Mouse (Mus musculus) CD4-positive, CD25-positive, alpha-beta regulatory T cell, adult 2 months (primary cell): ENCODE measurements at regions not wholly inside any gene's neighbourhood (a gene's known extent, or its start where the extent isn't known, plus 50 kb on each side); places are given as distances from the start of the nearest gene placed in this dataset.

Source experiments
- DNase-seq: peaks from one replicate; pipeline ENCODE4 v3.0.0-alpha.2; 2012; ENCODE audit warnings: low read depth, low spot score

DNA sequence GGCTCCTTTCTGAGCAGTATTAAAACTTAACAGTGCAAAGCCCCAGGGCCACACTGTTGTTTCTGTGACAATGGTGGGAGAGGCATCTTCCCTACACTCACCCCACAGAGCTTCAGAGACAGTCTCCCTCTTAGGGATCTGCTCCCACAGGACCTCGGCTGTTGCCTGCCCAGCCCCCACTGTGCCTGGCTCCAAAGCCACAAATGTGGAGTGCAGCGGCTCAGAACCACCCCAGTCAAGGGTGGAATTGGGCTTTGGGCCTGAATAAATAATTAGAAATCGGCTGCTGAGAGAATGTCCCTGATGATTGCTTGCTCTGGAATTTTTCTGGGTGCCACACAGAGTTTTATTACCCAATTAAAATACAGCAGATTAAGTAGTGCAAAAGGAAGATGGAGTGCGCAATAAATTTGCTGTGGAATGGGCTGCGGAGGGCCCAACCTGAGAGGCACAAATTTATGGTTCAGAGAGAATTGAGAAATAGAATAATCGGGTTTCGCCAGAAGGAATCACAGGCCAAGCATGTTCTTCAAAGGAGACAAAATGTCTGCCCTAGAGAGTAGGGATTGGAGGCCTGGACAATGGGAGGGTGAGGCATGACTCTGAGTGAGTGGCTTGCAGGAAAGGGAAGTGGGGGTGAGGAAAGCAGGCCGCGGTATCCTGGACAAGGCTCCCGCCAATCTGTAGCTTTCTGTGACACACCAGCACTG is 56.4 kb downstream of the Cd24a start:
- DNase-seq = no peak

DNA sequence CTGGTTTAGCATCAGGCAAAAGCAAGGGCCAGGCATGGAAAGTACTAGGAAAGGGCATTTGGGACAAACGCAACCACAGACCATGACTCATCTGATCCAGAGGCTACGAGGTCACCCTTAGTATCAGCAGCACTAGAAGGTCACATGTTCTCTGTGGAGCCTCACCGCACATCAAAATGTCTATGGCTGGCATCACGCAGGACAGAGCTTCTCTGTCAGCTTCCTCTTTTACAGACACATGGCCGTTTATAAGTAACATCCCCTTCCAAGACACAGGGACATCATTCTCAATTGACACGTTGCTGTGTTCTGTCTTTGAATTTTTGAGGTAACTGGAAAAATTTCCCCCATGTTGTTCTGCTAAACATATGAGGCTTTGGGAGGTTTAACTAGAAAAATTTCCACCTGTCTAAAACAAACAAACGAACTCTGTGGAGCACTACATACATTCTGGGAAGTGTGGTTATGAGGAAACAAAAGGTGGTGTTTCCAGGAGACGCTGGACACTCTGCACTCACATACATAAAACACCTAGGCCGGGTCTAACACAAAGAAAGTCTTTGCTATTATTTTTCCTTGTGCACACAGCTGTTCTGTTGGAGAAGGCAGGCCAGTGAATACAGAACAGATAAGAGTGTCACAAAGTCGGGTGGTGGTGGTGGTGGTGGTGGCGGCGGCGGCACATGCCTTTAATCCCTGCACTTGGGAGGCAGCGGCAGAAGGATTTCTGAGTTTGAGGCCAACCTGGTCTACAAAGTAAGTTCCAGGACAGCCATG is 63.3 kb downstream of the Cd24a start:
- no peak for DNase-seq

DNA sequence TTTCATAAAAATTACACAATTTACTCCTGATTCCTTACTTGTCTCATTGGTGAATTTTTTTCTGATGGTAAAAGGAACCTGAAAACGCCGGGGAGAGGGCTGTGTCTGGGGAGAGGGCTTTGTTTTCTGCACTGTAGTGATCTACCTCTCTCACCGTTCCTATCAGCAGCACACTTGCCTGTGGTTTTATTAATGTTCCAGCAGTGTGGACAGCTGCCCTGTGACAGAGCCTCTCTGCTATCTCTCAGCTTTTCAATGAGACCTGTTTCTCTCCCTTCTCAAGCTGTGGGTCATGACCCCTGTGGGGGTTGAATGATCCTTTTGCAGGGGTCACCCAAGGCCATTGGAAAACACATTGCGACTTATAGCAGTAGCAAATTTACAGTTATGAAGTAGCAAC is 68.2 kb downstream of the Cd24a start:
- DNase-seq = no peak

DNA sequence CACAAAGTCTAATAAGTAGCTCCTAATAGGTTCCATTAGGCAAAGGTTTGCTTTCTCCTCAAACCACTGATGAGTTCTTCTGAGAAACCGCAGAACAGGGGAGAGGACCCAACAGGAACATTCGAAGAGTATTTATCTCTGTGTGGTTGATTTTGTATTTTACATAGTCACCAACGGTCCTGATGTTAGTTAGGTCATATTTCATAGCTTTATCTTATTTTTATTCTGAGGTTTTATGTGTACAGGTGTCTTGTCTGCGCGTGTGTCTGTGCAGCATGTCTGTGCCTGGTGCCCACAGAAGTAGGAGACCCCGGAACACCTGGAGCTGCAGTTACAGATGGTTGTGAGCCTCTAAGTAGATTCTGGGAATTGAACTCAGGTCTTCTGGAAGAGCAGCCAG is 68.9 kb downstream of the Cd24a start:
- DNase-seq = no peak

DNA sequence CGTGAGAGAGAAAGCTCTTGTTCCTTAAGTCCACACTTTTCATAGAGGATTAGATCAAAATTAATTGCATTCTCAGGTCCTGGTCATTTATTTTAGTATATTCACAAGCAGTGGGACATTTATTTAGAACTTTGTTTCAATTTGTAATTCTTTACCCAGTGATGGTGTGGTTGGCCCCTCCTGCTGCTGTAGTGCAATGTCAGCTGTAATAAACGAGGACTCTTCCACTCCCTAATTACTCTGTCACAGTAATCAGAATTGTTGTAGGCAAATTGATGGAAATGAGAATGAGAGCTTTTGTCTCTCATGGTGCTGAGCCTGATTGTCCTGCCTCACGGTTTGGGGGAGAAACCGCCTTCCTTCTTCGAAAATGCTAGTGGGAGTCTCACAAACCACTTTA is 70.1 kb downstream of the Cd24a start:
- DNase-seq = no peak

DNA sequence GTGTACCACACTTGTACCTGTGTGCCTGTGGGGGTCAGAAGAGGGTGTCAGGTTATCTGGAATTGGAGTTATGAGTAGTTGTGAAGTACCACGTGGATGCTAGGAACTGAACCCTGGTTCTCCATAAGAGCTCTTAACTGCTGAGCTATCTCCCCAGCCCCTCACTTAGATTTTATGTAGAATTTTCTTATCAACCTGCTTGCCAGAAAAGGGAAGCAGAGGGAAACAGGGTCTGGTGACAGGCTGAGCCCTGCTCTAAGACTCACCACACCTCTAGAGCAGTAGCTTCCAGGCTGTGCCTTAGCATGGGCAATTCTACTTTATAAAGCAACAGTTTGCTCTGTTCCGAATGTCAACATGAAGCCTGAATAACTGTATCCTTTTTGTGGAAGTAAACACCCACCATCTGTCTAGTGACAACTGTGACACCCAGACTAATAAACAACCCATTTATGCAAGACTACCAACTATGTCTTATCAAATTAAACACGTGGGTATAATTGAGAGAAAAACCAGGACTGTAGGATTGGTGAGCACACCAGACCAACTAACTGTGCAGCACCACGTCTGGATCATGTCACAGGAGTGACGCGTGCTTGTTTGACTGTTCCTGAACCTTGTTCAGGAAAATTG is 70.8 kb downstream of the Cd24a start:
- DNase-seq = no peak

DNA sequence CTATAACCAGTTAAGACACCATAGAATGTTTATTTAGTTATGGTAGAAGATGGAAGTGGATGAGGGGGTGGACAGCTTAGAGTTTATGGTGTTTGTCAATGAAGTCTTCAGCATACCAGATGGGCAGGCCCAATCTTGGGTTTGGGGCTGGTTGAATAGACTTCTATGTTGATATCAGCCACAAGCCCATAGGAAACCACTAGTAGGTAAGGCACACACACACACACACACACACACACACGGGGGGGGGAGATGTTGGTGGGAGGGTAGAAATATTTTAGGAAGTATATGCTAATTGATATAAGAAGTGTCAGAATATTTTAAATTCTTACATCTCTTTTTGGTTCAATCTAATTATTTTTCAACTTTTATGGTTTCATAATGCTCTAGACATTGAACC is 72.4 kb downstream of the Cd24a start:
- DNase-seq = no peak

DNA sequence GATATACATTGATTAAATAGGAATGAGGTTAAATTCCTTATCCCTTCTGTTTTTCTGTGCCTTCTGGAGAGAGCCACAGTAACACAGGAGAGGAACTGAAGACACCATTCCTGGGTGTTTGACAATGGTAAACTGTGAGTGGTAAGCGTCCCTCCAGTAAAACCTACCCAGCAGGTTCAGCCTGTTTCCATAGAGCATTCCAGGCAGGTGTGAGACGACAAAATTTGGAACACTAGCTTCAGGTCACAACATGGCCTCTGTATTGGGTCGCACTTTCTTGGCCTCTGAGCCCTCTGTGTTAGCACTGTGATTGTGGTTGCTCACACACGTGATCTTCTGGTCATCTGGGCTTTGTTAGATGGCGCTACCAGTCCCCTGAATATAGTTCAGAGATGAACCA is 73.4 kb downstream of the Cd24a start:
- DNase-seq = no peak

DNA sequence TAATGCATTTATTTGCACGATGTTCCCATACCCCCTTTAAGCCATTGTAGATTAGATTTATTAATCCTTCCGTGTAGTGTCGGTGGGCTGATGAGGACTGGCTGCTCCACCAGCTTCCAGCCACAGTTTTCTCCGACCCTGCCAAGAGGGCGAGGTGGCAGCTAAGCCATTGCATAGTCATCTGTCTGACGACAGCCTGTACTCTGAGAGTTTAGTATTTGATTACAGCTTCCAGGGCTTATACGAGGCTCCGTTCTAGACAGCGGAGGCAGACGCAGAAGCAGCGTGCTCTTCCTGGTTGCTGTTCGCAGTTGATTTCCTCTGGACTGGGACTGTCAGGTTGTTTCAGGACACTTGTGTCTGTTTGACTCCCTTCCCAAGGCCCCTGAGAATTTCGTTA is 73.8 kb downstream of the Cd24a start:
- DNase-seq = no peak

DNA sequence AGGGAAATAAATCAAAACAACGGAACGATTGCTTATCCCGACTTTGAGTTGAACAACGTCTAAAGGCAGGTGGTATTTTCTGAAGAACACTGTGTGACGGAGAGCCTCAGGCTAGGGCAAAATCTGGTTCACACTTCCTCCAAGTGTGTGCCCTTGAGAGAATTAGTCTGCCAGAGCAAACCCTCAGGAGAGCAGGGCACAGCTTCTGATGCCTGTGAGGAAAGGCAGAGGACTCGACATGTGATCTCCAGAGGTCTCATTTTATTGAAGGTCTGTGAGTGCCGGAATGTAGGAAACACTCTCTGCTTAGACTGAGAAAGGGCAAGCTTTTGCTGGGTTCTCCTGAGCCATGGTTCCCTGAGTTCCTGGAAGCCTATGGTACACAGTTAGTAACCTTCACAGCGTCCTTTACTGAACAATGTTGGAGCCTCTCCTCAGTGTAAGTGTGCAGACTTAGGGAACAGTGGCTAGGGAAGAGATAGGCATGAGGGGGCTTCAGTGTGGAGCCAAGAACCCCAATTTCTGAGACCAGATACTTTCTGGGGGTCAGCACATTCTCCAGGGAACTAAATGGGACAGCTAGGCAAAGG is 77.1 kb downstream of the Cd24a start:
- DNase-seq = no peak

DNA sequence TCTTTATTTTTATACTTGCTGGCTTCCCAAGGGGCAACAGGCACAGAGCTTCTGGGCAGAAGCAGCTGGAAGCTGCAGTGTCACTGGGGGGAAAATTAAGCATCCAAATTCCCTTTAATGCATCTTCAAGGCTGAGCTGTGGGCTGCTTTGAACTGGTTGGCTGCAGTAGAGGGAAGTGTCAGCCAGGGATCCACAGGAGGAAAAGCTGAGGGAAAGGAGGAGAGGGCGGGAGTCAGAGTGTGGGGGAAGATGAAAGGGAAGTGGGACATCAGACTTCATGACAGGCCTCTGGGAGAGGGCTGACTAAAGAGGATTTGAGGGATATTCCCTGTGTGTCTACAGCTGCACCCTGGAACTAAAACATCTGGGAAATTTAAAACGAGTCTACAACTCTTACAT is 77.6 kb downstream of the Cd24a start:
- DNase-seq = no peak

DNA sequence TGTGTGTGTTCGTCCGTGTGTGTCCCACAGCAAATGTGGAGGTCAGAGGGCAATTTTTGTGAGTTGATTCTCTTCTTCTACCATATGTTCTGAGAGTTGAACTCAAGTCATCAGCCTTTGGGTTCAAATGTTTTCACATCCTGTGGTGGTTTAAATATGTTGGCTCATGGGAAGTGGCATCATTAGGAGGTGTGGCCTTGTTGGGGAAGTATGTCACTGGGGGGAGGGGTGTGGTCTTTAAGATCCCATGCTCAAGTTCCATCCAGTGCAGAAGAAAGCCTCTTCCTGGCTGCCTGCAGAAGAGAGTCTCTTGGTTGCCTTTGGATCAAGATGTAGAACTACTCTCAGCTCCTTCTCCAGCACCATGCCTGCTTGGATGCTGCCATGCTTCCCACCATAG is 78.1 kb downstream of the Cd24a start:
- no peak for DNase-seq

DNA sequence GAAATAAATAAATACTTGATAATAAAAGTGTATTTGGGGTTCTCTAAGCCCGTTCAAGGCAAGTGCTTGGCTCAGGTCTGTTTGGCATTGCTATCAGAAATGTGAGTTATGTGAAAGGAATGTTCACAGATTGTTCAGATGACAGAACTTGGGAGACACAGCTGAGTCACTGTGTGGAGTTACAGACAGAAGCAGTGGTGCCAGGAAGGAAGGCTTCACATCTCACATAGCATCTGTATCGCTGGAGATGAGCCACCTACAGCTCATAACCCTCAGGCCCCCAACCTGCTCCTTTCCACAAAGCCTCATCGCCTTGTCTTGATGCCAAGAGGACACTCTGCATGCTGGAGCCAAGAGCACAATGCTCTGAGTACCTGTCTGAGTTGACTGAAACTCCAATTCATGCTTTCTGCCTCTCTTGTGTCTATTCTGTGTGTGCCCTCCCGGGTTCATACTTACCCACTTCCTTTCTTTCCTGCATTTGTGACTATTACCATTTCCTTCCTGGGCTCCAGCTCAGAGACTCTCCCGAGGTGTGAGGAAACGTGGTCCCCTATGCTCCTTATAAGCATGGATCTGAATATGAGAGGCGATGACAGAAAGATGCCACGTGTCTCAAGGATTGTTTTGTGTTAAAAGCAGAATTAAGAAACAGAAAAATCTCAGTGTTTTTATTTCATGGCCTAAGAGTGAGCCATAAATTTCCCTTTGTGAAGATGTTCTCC is 79.6 kb downstream of the Cd24a start:
- no peak for DNase-seq

DNA sequence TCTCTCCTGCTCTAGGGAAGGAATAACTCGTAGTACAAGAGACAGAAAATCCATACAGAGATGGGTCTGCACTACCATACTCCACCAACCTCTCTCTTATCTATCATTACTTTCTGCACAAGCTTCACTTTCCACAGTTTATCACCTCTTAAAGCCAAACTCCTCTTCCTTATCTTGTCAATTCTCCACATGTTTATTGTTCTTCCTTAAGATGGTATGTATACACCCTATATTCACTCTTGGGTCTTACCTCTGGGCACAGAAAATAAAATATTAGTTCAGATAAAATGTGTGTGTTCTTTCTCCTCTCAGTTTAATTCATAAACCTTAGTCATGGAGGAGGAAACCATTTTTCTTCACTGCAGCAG is 80.1 kb downstream of the Cd24a start:
- DNase-seq = no peak

DNA sequence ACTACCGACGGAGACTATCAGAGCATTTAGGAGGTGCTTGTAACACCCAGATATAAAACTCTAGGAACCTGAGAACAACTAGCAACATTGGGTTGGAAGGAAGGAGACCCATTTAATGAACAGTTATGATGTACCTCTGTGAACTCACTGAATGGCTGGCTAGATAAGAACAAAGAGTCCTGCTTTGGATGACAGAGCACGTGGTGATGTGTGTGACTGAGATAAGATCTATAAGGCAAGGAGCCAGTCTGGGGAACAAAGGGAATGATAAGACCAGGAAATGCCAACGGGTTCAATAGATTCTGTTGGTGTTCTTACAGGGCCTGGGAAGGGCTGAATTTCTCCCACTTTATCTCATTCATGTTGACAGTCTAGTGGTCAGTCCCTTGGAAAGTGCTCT is 86.8 kb downstream of the Cd24a start:
- no peak for DNase-seq

DNA sequence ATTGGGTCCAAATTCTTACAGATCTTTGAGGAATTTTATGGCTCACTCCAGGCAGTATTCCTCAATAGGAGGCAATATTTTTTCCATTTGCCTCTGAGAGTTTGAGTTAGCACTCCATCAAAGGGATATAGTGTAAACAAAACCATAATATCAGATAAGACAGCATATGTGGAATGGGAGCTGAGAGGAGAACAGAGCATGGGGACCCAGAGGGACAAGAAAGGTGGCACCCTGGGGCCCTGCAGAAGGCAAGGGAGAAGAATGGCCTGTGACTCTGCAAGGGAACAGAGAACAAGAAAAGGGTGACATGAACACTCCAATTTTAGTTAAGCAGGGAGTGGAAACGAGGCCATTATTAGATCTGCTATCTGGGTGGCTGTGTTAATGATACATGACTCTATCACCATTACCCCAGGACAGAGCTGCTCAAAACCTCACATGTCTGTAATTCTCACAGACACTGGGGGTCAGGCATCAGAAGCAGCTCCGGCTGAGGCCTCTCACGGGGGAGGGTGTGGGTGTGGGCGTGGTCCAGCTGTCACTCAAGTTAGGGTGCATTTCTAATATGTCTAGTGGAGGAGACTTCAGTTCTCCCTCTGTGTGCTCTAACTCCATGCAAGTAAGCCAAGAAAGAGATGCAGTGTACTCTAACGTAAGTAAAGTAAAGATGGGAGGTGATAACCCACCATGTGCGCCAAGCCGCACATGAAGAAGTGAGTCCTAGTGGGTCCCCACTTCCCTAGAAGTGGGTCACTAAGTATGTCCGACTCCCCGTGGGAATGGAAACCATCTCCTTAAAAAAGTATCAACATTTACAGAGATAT is 88.4 kb downstream of the Cd24a start:
- no peak for DNase-seq

DNA sequence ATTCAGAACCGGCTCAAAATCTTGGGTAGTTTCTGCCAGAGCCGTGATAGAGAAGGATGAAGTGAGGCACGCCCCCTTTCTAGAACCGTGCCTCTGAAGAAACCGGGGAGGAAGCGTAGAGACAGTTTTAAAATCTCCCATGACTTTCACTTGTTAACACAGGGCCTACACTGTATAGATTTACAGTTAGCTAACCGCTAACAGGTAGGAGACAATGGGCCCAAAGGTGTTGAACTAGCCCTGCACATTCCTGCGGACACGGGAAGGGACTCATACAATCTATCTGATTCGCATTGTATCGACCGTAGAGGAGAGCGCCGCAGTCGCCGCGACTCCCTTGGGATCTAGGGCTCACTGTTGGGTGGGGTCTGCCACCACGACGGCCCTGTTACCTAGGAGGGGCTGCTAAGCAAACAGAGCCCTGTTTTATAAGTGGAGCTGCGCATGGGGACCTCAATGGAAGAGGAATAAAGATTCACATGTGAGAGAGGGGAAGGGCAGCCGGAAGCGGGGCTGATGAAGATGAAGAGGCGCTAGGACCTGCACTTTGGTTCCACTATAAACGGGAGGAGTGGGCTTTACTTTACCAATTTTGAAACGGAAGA is 89.1 kb downstream of the Cd24a start:
- DNase-seq = no peak

DNA sequence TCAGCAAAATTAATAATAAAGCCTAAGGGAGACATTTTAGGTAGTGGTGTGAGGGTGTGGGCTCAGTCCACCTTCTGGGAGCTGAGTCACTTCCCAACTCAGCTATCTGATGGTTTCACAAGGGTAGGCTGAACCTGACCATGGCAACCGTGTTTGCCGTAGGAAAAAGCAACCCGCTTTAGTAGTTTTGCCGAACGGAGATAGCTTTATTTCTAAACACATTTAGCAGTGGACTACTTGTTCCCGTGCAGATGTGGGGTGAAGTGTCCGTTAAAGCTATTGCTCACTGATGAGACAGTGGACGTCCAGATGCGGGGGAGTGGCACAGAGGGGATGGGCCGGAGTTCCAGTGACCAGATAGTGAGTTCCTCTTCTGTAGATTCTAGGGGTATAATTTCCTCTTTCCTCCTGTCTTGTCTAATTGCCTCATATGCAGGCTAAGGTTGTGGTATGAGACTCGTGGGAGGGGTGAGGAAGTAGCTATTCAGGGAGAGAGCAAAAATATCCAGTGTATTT is 89.7 kb downstream of the Cd24a start:
- no peak for DNase-seq

DNA sequence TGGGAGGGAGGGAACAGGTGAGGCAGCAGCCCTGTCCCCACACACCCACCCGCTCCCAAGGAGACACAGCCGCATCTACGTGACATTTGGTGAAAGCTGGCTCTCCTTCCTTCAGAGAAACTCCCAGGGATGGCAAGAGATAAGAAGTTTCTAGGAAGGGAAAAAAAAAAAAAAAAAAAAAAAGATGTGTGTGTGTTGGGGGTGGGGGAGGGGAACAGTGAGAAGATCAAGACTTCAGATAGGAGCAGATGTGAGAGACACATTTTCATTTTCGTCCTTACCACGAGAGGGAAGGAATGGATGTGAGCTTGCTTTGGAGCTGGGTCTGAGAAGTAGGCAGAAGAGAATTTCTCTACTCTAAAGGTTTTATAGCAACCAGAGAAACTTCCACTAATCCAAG is 91.4 kb downstream of the Cd24a start:
- peak; percentile 9 for DNase-seq

DNA sequence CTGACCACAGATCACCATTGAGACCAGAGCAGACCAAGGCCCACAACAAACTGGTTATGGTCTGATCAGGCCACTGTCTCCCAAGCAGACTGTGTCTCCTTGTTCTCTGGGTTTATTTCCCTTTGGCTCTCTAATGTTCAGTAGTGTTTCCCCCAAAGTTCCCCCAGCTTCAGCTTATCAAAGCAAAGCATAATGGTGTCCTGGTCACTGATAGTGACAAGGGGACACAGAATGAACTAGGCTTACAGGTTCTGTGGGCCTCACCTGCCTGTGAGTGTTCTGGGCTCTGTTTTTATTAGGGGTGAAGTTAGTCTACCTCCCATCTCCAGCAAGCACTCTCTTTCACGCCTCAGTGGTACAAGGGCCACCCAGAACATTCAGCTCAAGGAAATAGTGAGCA is 92.7 kb downstream of the Cd24a start:
- no peak for DNase-seq

DNA sequence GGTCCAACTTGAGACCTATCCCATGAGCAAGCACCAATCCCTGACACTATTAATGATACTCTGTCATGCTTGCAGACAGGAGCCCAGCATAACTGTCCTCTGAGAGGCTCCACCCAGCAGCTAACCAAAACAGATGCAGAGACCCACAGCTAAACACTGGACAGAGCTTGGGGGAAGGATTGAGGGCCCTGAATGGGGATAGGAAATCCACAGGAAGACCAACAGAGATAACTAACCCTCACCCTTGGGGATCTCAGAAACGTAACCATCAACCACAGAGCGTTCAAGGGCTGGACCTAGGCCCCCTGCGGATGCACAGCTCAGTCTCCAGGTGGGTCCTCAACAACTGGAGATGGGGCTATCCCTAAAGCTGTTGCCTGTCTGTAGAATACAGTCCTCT is 93.7 kb downstream of the Cd24a start:
- DNase-seq = no peak
